Mouse (Mus musculus) spleen, postnatal 4 days (tissue): ENCODE measurements around the gene Pms2.

Source experiments
- DNase-seq, 2 experiments: peaks; one replicate each; pipeline ENCODE4 v3.0.0; 2022; ENCODE audit warnings: low spot score in 2 of 2

The Pms2 gene

GRCm38 (mm10) chr5:143909417-143910400 is at the start of gene Pms2, which contains the start of gene Aimp2:
Pms2 (plus strand) TSS chr5:143909964.
Aimp2 (minus strand) TSS chr5:143909847.
- peak; percentile 93 for DNase-seq

GRCm38 (mm10) chr5:143871547-143872169 is 38.1 kb upstream of the Pms2 start:
- no peak for DNase-seq

GRCm38 (mm10) chr5:143874571-143874970 is 35.2 kb upstream of the Pms2 start:
- DNase-seq = no peak

GRCm38 (mm10) chr5:143885274-143885673 is 24.5 kb upstream of the Pms2 start:
- no peak for DNase-seq

- no peak for DNase-seq
Measured at GRCm38 (mm10) chr5:143890741-143891140, 19.0 kb upstream of the Pms2 start.

- DNase-seq = no peak
Measured at GRCm38 (mm10) chr5:143892255-143892886, 17.4 kb upstream of the Pms2 start.

GRCm38 (mm10) chr5:143893396-143893795 is 16.4 kb upstream of the Pms2 start:
- DNase-seq = no peak

- no peak for DNase-seq
Measured at GRCm38 (mm10) chr5:143897635-143898330, 12.0 kb upstream of the Pms2 start, which contains the start of gene Ankrd61. Ankrd61 (minus strand) TSS chr5:143897685.

GRCm38 (mm10) chr5:143902111-143902510 is 7.7 kb upstream of the Pms2 start:
- DNase-seq = no peak

GRCm38 (mm10) chr5:143903813-143904212 is 6.0 kb upstream of the Pms2 start:
- no peak for DNase-seq

- no peak for DNase-seq
Measured at GRCm38 (mm10) chr5:143906429-143906828, 3.3 kb upstream of the Pms2 start.

GRCm38 (mm10) chr5:143908926-143909325 is 838 bp upstream of the Pms2 start:
- DNase-seq = no peak

GRCm38 (mm10) chr5:143916221-143916620 is 6.5 kb downstream of the Pms2 start:
- no peak for DNase-seq

- peak; percentile 56 to 74 for DNase-seq
Measured at GRCm38 (mm10) chr5:143917418-143917817, 7.7 kb downstream of the Pms2 start.

- DNase-seq = no peak
Measured at GRCm38 (mm10) chr5:143918120-143918519, 8.4 kb downstream of the Pms2 start.

- peak in 1 of 2 experiments; percentile 41 for DNase-seq
Measured at GRCm38 (mm10) chr5:143924781-143925452, 15.2 kb downstream of the Pms2 start.

GRCm38 (mm10) chr5:143927875-143928274 is 18.1 kb downstream of the Pms2 start, which contains the start of gene Gm42421:
Gm42421 (plus strand) TSS chr5:143928175.
- DNase-seq = no peak

GRCm38 (mm10) chr5:143929291-143929690 is 19.5 kb downstream of the Pms2 start:
- DNase-seq = no peak

GRCm38 (mm10) chr5:143930656-143931055 is 20.9 kb downstream of the Pms2 start:
- DNase-seq = no peak

GRCm38 (mm10) chr5:143931863-143932580 is 22.3 kb downstream of the Pms2 start:
- peak in 1 of 2 experiments; percentile 46 for DNase-seq
